Mouse (Mus musculus): Measurements from ENCODE around the gene Tdpoz3. TPM values are rescaled to one million over a fixed set of nuclear protein-coding genes. Genes with fewer than 3 reads are reported as not detected.

Gene Tdpoz3
- not detected in 2 replicates for polyA plus RNA-seq (2012; rRNA removed)

DNA sequence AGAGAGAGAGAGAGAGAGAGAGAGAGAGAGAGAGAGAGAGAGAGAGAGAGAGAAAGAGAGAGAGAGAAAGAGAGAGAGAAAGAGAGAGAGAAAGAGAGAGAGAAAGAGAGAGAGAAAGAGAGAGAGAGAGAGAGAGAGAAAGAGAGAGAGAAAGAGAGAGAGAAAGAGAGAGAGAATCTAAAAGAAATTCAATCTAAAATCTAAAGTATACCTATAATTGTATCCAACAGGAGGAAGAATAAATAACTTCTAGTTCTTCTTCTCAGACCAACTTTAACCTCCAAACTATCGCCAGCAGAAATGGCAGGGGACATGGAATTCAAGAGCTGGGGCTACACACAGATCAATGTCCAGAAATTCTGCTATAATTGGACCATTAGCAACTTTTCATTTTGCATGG lies at the start of gene Tdpoz3:
Tdpoz3 (plus strand) TSS at position 301 of the 400 bp plus-strand sequence.

GRCm38 (mm10) chr3:93796098-93796497 lies 29.7 kb upstream of the Tdpoz3 start, which contains the start of gene Tdpoz4:
Gene Tdpoz4, plus strand, starts transcription at chr3:93796398.

Other genes starting within 250 kb of the Tdpoz3 start
- not detected in 2 replicates for gene Tdpoz2, start 173.3 kb upstream of the Tdpoz3 start, polyA plus RNA-seq (2012; rRNA removed)
- gene Tdpoz1, start 149.7 kb upstream of the Tdpoz3 start, polyA plus RNA-seq (2012; rRNA removed): not detected in 2 replicates
- gene Gm37596, start 132.9 kb upstream of the Tdpoz3 start, polyA plus RNA-seq (2012; rRNA removed): not detected in 2 replicates
- gene Gm5773, start 53.0 kb upstream of the Tdpoz3 start, polyA plus RNA-seq (2012; rRNA removed): not detected in 2 replicates
- not detected in 2 replicates for gene Tdpoz4, start 29.6 kb upstream of the Tdpoz3 start, polyA plus RNA-seq (2012; rRNA removed)
- 0.17 TPM in 1 of 2 replicates, not detected in the other for gene Gm9117, start 117.5 kb downstream of the Tdpoz3 start, polyA plus RNA-seq (2012; rRNA removed)
- not detected in 2 replicates for gene Tdpoz5, start 135.3 kb downstream of the Tdpoz3 start, polyA plus RNA-seq (2012; rRNA removed)
- gene Gm9125, start 228.9 kb downstream of the Tdpoz3 start, polyA plus RNA-seq (2012; rRNA removed): not detected in 2 replicates
- not detected in 2 replicates for gene Gm10697, start 246.6 kb downstream of the Tdpoz3 start, polyA plus RNA-seq (2012; rRNA removed)